Comparison of ENCODE assay signal across 18 mouse cellular contexts in the genomic region with DNA sequence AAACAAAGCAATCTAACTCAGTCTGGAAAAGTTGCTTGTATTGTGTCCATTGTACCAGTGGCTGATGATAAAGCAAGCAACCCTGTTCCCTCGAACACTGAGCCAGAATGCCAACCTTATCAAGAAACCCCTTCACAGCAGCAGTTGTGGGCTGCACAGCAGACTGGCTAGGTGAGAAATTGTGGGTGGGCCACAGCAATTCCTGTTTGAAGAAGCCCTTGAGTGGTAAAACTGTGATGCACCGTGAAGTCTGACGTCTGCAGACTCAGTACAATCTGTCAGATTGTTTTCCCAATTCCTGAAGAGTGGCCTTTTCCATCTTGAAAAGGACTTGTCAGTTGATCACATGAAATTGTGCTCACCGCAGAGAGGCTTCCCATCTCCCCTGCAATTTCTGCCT.
A peak's percentile ranks its signal among the peaks of the same experiment; 100 is the strongest.
DNase-seq lines count a peak whose midpoint lies in the region; ATAC-seq lines count a peak whose summit lies in the region.
"Had no signal": no experiment of that assay in that cellular context is flagged by ENCODE, and none has a peak within 500 bp of the region (broad histone marks: within the 10 kb centered on the region; RNA-seq: fewer than 3 reads in every experiment).

No protein-coding gene starts in this region.

- H3K9ac ChIP-seq in kidney, embryonic 14.5 days (ENCODE audit: low read depth, low read length), result no peak overlapping the region
- H3K9ac ChIP-seq: embryonic facial prominence, embryonic 12.5 days; forebrain, embryonic 15.5 days; heart, embryonic 12.5 days; hindbrain, embryonic 14.5 days had no signal

- no peaks in the 10 kb centered on the region for H3K27me3 ChIP-seq in kidney, embryonic 14.5 days (ENCODE audit: control insufficient read depth, insufficient read depth, low read length)
- H3K27me3 ChIP-seq: embryonic facial prominence, embryonic 12.5 days; forebrain, embryonic 15.5 days; heart, embryonic 12.5 days had no signal

- H3K4me2 ChIP-seq in kidney, embryonic 14.5 days (replicated peaks; ENCODE audit: low read depth, low read length), result no peak overlapping the region
- H3K4me2 ChIP-seq: embryonic facial prominence, embryonic 12.5 days; forebrain, embryonic 15.5 days; heart, embryonic 12.5 days; hindbrain, embryonic 14.5 days had no signal

- no peaks in the 10 kb centered on the region for H3K9me3 ChIP-seq in kidney, embryonic 14.5 days (ENCODE audit: control insufficient read depth, low read length)
- H3K9me3 ChIP-seq: embryonic facial prominence, embryonic 12.5 days; forebrain, embryonic 15.5 days; heart, embryonic 12.5 days; hindbrain, embryonic 10.5 days had no signal

- whole genome bisulfite sequencing in kidney, embryonic 14.5 days, result 27% methylated on average over 4 of the region's 4 CpGs

- no peak for ATAC-seq in kidney, embryonic 14.5 days (ENCODE audit: low FRiP score, low TSS enrichment)
- ATAC-seq: forebrain, embryonic 15.5 days had no signal

- no peak overlapping the region for H3K4me3 ChIP-seq in kidney, embryonic 14.5 days (ENCODE audit: low read length)
- H3K4me3 ChIP-seq: embryonic facial prominence, embryonic 12.5 days; forebrain, embryonic 15.5 days; heart, adult 2 months; heart, embryonic 12.5 days; hindbrain, embryonic 10.5 days had no signal

- H3K27ac ChIP-seq in kidney, embryonic 14.5 days (ENCODE audit: low read depth, low read length), result no peak overlapping the region
- H3K27ac ChIP-seq: embryonic facial prominence, embryonic 12.5 days; forebrain, embryonic 15.5 days; heart, adult 2 months; hindbrain, embryonic 10.5 days; hindbrain, embryonic 14.5 days had no signal

- DNase-seq in left cerebral cortex, adult 18-20 months (ENCODE audit: low spot score in 2 of 2), result peak; percentile 3 to 20
- DNase-seq in left cerebral cortex, adult 11 months (ENCODE audit: low spot score), result no peak
- DNase-seq in right cerebral cortex, adult 2 months (ENCODE audit: low spot score in 2 of 2), result peak; percentile 3 to 10
- DNase-seq in right cerebral cortex, postnatal 4 days, result no peak
- DNase-seq in frontal cortex, postnatal 36 days (ENCODE audit: low spot score in 2 of 2), result peak; percentile 9 to 33
- DNase-seq: adrenal gland, adult 8-10 months; adrenal gland, postnatal 36 days; cerebellum, adult 11-12 months; cerebellum, adult 9-10 months; cerebellum, postnatal 25 days; gastrocnemius, postnatal 10 days; heart, adult 2 months had no signal

- H3K36me3 ChIP-seq in kidney, embryonic 14.5 days (ENCODE audit: control insufficient read depth, insufficient read depth, low read length), result no peaks in the 10 kb centered on the region
- H3K36me3 ChIP-seq: embryonic facial prominence, embryonic 12.5 days; forebrain, embryonic 15.5 days; heart, embryonic 12.5 days; hindbrain, embryonic 10.5 days had no signal

- H3K4me1 ChIP-seq in kidney, embryonic 14.5 days (ENCODE audit: control insufficient read depth, insufficient read depth, low read length), result no peaks in the 10 kb centered on the region
- H3K4me1 ChIP-seq: embryonic facial prominence, embryonic 12.5 days; forebrain, embryonic 15.5 days; heart, embryonic 12.5 days; hindbrain, embryonic 10.5 days had no signal

Comparison
In these comparisons a context has a peak if more than half of its experiments do, and no peak if none do; other contexts are left out.
1. DNase-seq: peak in left cerebral cortex, adult 18-20 months (2 of 2), right cerebral cortex, adult 2 months (2 of 2) and frontal cortex, postnatal 36 days (2 of 2); none in left cerebral cortex, adult 11 months (single experiment) and right cerebral cortex, postnatal 4 days (single experiment).